Mouse (Mus musculus) cortical plate, adult 2 months (tissue): Measurements from ENCODE around the gene Wdr95. TPM values are rescaled to one million over a fixed set of nuclear protein-coding genes. Genes with fewer than 3 reads are reported as not detected.
A peak's percentile ranks its signal among the peaks of the same experiment; 100 is the strongest.

ENCODE experiments used
- H3K27ac ChIP-seq: fragments of 200-500 bp; 2 replicates; pipeline ENCODE4 v1.5.1; 2012; ENCODE audit warnings: low read length, control low read depth, inconsistent platforms; ENCODE audit not compliant: insufficient read depth
- H3K4me1 ChIP-seq: fragments of 200-500 bp; 2 replicates; pipeline ENCODE4 v1.6.1; 2011; ENCODE audit warnings: low read length; ENCODE audit not compliant: control insufficient read depth, insufficient read depth
- H3K4me3 ChIP-seq: fragments of 200-500 bp; 2 replicates; pipeline ENCODE4 v1.5.1; 2011; ENCODE audit warnings: mild to moderate bottlenecking, low read length, control low read depth; ENCODE audit not compliant: insufficient read depth
- CTCF ChIP-seq: fragments of 200-500 bp; IDR thresholded peaks from 2 replicates; pipeline ENCODE4 v1.5.1; 2011; ENCODE audit warnings: mild to moderate bottlenecking, control low read depth, low read length; ENCODE audit not compliant: insufficient read depth; ENCODE audit errors: extremely low read depth
- POLR2A ChIP-seq: fragments of 200-500 bp; IDR thresholded peaks from 2 replicates; pipeline ENCODE4 v1.6.1; 2011; ENCODE audit warnings: mild to moderate bottlenecking, low read length, control low read depth; ENCODE audit not compliant: insufficient read depth; ENCODE audit errors: extremely low read depth
- polyA plus RNA-seq: library from polyadenylated mRNA; depleted of rRNA; stranded (reverse); fragments of >200 nt; gene quantifications from 2 replicates; pipeline ENCODE4 v1.2.3, GENCODE M21; 2012

Gene Wdr95
- polyA plus RNA-seq, 1 experiment: 1.3 TPM

DNA sequence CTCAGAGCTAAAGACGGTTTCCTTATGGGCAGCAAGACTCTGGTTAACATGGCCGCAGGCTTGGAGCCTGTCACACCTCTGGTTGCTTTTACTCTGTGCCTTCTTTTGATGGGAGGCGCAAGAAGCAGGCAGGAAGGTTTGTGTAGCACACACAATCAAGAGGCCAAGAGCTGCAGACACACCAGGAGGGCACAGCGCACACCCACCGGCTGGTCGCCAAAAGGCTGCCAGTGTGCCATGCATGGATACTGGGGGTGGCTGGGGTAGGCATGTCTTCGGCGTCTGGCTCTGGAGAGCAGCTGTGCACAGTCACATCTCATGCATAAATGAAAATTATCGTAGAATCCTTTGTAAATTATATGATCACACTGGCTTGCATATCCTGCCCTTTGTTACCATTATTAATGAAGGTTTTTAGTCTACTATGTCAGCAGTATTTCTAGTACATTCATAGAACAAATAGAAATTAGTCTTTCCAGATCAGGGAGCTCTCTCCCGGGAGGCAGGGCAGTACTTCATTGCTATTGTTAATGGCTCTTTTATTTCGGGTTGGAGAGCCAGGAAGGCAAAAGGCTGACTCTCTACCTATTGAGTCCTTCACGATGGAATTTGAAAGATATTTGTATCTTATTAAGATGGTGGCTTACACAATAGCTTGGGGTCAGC, 31.9 kb upstream of the Wdr95 start:
- Histone ChIP-seq H3K27ac (no peak overlapping the region), H3K4me3 (no peak overlapping the region), H3K4me1 (no peaks in the 10 kb centered on the region; the same call in none of the 2 replicates)
- no peak for TF ChIP-seq CTCF
- no peak for TF ChIP-seq POLR2A

DNA sequence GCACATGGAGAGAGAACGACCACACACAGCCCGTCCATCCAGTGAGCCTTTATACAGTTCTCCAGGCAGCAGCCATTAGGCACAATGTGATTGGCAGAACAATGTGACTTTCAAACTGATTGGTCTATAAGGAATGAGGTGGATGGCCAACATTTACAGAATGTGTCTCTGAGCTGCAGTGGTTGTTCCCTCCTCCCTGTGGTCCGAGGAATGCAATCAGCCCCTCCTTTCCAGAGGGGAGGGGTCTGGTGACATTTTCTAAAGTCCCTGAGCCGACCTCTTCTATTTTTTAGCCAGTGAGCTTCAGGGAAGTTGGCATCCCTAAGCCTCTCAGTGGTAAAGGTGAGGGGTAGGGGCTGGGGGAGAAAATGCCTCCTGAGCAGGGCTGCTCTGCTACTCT, 28.5 kb upstream of the Wdr95 start:
- no peak for TF ChIP-seq POLR2A
- no peak for TF ChIP-seq CTCF

DNA sequence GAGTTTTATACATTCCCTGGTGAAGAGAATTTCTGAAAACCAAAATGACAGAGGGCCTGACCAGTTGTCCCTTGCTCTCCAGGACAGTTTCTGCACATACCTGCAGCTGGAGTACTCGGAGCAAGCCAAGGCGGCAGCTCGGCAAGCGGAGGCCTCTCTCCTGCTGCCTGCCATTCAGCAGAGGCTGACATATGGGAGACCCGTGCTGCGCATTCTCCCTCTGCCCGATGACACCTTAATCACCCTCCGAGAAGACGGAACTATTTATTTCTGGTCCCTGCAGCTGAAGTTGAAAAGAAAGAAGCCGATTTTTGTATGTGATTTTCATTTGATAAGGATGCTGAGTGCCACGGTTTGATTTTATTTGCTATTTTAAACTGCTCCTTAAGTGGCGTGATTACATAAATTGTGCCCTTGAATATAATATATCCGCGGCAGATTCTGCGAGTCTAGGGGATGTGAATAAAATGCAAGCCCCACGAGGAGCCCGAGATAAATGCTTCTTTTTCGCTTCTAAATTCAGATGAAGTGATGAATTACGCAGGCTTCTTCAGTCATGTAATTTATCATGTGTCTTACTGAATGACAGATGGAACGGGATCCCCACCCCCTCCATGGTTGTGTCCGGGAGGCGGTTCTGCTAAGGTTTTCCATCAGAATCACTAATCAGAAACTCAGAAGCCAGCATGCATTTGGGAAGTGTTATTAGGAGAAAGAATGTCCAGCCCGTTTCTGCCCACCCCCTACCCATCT, 24.9 kb upstream of the Wdr95 start:
- H3K4me3 ChIP-seq: no peak overlapping the region
- peak overlapping the region; percentile 60; the same call in 1 of the 2 replicates for H3K27ac ChIP-seq
- H3K4me1 ChIP-seq: peaks cover 3% of the 10 kb centered on the region
- TF ChIP-seq POLR2A: no peak
- no peak for TF ChIP-seq CTCF

More for the DNA sequence above, 28.5 kb upstream of the Wdr95 start:
- no peak overlapping the region for H3K27ac ChIP-seq
- H3K4me3 ChIP-seq: no peak overlapping the region
- no peaks in the 10 kb centered on the region; the same call in none of the 2 replicates for H3K4me1 ChIP-seq

DNA sequence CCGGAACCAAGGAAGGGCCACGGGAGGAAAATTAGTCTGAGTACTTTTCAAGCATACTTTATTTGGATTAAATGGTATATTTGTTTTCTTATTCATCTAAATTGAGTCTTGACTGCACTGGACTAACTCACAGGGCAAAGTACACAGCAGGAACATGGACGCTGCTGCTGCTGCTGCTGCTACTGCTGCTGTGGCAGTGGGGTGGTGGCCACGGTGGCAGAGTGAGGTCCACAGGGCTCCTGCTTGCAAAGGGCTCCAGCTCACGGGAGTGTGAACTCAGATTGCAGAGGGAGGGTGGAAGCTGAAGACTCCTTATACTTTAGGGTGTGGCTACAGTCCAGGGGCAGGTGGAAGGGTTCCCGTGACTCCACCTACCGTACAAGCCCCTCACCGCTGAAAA, 23.5 kb upstream of the Wdr95 start:
- peaks cover 3% of the 10 kb centered on the region for H3K4me1 ChIP-seq
- TF ChIP-seq POLR2A: no peak
- no peak for TF ChIP-seq CTCF
- H3K27ac ChIP-seq: no peak overlapping the region
- no peak overlapping the region for H3K4me3 ChIP-seq

DNA sequence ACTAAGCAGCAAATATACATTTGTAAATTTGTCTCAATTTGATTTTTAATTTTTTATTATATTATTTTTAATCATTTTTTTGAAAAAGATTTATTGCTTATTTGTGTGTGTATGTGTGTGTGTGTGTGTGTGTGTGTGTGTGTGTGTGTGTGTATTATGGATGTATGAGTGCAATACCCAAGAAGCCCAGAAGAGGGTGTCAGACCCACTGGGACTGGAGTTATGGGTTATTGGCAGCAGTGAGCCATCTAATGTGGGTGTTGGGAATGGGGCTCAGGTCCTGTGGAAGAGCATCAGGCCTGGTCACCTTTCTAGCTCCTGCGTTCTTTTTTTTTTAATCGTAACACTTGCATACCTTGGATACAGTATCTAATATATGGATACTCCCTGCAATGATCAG, 22.4 kb upstream of the Wdr95 start:
- no peak for TF ChIP-seq POLR2A
- TF ChIP-seq CTCF: no peak
- Histone ChIP-seq H3K4me3 (no peak overlapping the region), H3K4me1 (peaks cover 3% of the 10 kb centered on the region), H3K27ac (no peak overlapping the region)

DNA sequence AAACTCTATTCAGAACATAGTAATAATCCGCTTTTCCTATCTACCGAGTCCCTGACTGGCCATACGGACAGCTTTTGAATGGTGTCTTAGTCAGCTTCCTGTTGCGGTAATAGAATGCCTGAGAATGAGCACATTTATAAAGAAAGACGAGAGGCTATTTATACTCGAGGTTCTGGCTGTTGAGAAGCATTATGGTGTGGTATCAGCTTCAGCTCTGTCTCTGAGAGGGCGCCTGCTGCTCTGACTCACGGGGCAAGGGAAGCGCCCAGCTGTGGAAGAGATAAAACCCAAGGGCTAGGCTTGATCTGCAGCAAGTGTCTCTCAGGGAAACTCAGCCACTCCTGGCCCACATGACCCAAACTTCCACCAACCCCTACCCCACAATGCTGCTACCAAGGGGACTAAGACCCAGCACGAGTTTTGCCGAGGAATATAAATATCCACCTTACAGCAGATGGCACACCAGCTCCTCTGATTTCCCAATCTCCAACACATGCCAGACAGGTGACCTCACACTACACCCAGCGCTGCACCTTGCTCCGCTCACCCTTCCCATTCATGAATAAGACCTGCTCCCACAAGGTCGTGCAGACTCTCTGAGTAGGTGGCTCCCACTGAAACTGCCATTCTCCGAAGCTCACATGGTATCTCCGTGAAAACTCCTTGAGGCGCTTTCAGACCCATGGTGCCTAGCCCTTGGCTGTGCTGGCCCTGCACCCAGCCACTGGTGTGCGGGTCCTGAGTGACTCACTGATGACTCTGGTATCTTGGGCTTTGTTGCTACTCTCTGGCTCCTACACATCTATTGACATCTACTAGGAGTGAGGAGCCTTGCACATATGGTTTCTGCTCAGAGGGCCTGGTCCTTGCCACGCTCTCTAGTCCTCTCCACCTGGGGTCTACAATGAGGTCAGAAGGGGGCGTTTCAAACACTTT, 20.1 kb upstream of the Wdr95 start:
- no peak overlapping the region for H3K4me3 ChIP-seq
- H3K4me1 ChIP-seq: peaks cover 3% of the 10 kb centered on the region
- H3K27ac ChIP-seq: no peak overlapping the region
- no peak for TF ChIP-seq POLR2A
- no peak for TF ChIP-seq CTCF

DNA sequence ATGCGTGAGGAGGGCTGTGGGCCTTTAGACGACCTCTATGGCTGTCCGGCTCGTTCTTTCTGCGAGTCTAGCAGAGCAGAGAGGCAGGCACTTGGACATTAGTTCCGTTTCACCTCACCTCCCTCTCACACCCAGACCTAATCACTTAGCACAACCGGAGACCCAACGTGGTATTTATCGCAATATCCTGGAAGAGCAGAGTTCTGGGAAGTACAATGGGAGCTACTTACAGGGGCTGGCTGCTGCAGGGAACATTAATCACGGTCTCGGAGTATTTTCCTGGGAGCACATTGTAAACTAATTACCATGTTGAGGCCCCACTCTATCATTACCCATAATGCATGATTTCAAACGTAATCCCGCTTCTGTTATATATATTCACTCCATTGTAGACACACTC, 18.2 kb upstream of the Wdr95 start:
- Histone ChIP-seq H3K4me3 (no peak overlapping the region), H3K4me1 (peaks cover 3% of the 10 kb centered on the region), H3K27ac (no peak overlapping the region)
- TF ChIP-seq POLR2A (no peak), CTCF (no peak)

DNA sequence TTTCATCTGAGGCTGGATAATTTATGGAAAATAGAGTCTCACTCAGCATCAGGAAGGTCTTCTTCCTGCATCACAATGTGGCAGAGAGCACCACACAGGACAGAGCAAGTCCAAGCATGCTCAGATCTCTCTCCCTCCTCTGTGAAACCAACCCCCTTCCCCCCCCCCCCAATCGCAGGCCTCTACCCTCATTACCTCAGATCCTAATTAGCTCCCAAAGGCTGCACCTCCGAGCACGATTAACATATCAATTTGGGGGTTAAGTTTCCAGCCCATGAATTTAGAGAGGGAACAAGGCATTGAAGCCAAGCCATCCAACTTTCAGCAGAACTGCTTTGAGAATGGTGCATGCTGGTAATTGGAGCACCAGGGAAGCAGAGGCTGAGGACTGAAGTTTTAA, 15.8 kb upstream of the Wdr95 start:
- H3K4me3 ChIP-seq: no peak overlapping the region
- H3K4me1 ChIP-seq: peaks cover 3% of the 10 kb centered on the region
- H3K27ac ChIP-seq: no peak overlapping the region
- no peak for TF ChIP-seq POLR2A
- TF ChIP-seq CTCF: no peak

DNA sequence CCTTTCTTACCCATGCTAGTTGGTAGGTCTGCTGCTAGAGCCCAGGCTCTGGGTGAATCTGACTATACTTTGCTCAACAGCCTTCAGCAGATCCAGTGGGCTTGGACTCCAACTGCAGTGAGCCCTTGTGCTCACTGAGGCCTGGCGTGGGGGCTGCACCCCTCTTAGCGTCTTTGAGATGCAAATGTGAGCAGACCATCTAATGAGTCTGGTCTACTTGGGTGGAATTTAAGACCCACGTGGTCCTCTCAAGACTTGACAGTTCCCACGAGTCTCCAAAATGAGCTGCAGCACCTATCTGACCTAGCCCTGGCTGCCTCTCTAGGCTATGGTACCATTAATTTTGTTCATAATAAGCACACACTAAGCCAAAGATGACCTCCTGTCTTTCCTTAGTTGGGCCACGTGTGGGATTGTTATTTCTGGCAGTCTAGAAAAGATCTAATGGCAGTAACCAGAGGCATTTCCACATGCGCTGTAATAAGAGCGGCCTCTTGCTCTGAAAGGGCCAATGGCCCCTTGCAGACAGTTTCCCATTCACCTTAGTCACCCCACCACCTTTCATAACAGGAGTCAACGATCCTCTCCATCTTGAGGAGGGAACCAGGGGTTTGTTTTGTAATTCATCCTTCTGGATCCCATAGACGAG, 14.9 kb upstream of the Wdr95 start:
- TF ChIP-seq POLR2A (no peak), CTCF (no peak)
- Histone ChIP-seq H3K27ac (no peak overlapping the region), H3K4me3 (no peak overlapping the region), H3K4me1 (no peaks in the 10 kb centered on the region; the same call in 1 of the 2 replicates)
